15 mouse cellular contexts compared by ENCODE assay signal in the genomic region with DNA sequence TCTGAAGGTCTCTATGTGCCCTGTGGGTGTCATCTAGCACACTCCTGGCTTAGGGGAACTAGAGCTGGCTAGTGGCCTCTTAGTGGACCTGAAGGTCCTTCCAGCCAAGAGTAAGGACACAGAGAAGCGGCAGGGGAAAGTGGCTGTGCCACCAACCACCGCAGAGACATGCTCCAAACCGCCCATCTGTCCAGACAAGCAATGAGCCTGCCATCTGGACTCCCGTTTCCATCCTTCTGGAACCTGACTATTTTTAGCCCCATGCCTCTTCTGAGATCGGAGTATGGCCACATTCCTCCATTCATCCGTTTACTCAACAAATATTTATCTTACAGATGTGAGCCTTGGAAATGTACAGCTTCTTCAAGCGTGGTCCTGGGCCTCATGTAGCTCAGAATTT.
DNase-seq lines count a peak whose midpoint lies in the region; ATAC-seq lines count a peak whose summit lies in the region.
"Had no signal": no experiment of that assay in that cellular context is flagged by ENCODE, and none has a peak within 500 bp of the region (broad histone marks: within the 10 kb centered on the region; RNA-seq: fewer than 3 reads in every experiment).

No protein-coding gene starts in this region.

- no peak overlapping the region for H3K4me2 ChIP-seq in hindbrain, embryonic 13.5 days
- no peak overlapping the region for H3K4me2 ChIP-seq in hindbrain, embryonic 12.5 days (replicated peaks)
- H3K4me2 ChIP-seq in kidney, embryonic 14.5 days (replicated peaks; ENCODE audit: low read depth, low read length), result no peak overlapping the region
- H3K4me2 ChIP-seq: embryonic facial prominence, embryonic 13.5 days; forebrain, embryonic 15.5 days; liver, embryonic 13.5 days had no signal

- H3K4me1 ChIP-seq in hindbrain, embryonic 13.5 days (replicated peaks), result peaks cover 42% of the 10 kb centered on the region
- H3K4me1 ChIP-seq in hindbrain, embryonic 12.5 days, result peaks cover 12% of the 10 kb centered on the region
- no peaks in the 10 kb centered on the region for H3K4me1 ChIP-seq in kidney, embryonic 14.5 days (ENCODE audit: control insufficient read depth, insufficient read depth, low read length)
- H3K4me1 ChIP-seq: liver, embryonic 13.5 days had no signal

- peaks cover 24% of the 10 kb centered on the region for H3K36me3 ChIP-seq in hindbrain, embryonic 13.5 days
- H3K36me3 ChIP-seq in hindbrain, embryonic 12.5 days, result 0 out of 2 replicates have a peak, but pooled peaks cover 3% of the 10 kb centered on the region
- H3K36me3 ChIP-seq in kidney, embryonic 14.5 days (ENCODE audit: control insufficient read depth, insufficient read depth, low read length), result no peaks in the 10 kb centered on the region
- H3K36me3 ChIP-seq: embryonic facial prominence, embryonic 13.5 days; liver, embryonic 13.5 days had no signal

- H3K27ac ChIP-seq in hindbrain, embryonic 13.5 days, result 0 out of 2 replicates have a peak overlapping the region, but pooled peaks have one; percentile 8
- no peak overlapping the region for H3K27ac ChIP-seq in hindbrain, embryonic 12.5 days
- no peak overlapping the region for H3K27ac ChIP-seq in kidney, embryonic 14.5 days (ENCODE audit: low read depth, low read length)
- H3K27ac ChIP-seq: embryonic facial prominence, embryonic 13.5 days; forebrain, embryonic 15.5 days; liver, embryonic 13.5 days; macrophage had no signal

- H3K27me3 ChIP-seq in hindbrain, embryonic 13.5 days, result no peaks in the 10 kb centered on the region
- H3K27me3 ChIP-seq in hindbrain, embryonic 12.5 days, result no peaks in the 10 kb centered on the region
- H3K27me3 ChIP-seq in kidney, embryonic 14.5 days (ENCODE audit: control insufficient read depth, insufficient read depth, low read length), result no peaks in the 10 kb centered on the region
- H3K27me3 ChIP-seq: forebrain, embryonic 15.5 days; liver, embryonic 13.5 days had no signal

- no peak overlapping the region for H3K4me3 ChIP-seq in hindbrain, embryonic 13.5 days
- no peak overlapping the region for H3K4me3 ChIP-seq in hindbrain, embryonic 12.5 days
- H3K4me3 ChIP-seq in kidney, embryonic 14.5 days (ENCODE audit: low read length), result no peak overlapping the region
- H3K4me3 ChIP-seq: embryonic facial prominence, embryonic 13.5 days; forebrain, embryonic 15.5 days; liver, embryonic 13.5 days had no signal

- DNase-seq in cerebellum, postnatal 14 days, result peak; percentile 82 to 89
- peak; percentile 50 for DNase-seq in left cerebral cortex, adult 11 months (ENCODE audit: low spot score)
- DNase-seq in right cerebral cortex, postnatal 25 days, result peak; percentile 46
- no peak for DNase-seq in spleen, adult 12 weeks (ENCODE audit: low spot score)
- DNase-seq in kidney, postnatal 14 days, result no peak
- DNase-seq: heart, adult 11 months; heart, postnatal 10 days; kidney, adult 2 months; liver, embryonic 13.5 days had no signal

- no peak for ATAC-seq in hindbrain, embryonic 13.5 days (ENCODE audit: low FRiP score)
- ATAC-seq in hindbrain, embryonic 12.5 days (ENCODE audit: low FRiP score), result no peak
- no peak for ATAC-seq in kidney, embryonic 14.5 days (ENCODE audit: low FRiP score, low TSS enrichment)
- ATAC-seq: forebrain, embryonic 15.5 days had no signal

- WGBS in hindbrain, embryonic 13.5 days, result 68% methylated on average over 7 of the region's 7 CpGs
- WGBS in hindbrain, embryonic 12.5 days, result 65% methylated on average over 7 of the region's 7 CpGs
- 50% methylated on average over 7 of the region's 7 CpGs for WGBS in kidney, embryonic 14.5 days

- H3K9me3 ChIP-seq in hindbrain, embryonic 13.5 days, result no peaks in the 10 kb centered on the region
- H3K9me3 ChIP-seq in hindbrain, embryonic 12.5 days (replicated peaks), result no peaks in the 10 kb centered on the region
- no peaks in the 10 kb centered on the region for H3K9me3 ChIP-seq in kidney, embryonic 14.5 days (ENCODE audit: control insufficient read depth, low read length)
- H3K9me3 ChIP-seq: embryonic facial prominence, embryonic 13.5 days; forebrain, embryonic 15.5 days had no signal

- no peak overlapping the region for H3K9ac ChIP-seq in hindbrain, embryonic 13.5 days
- H3K9ac ChIP-seq in hindbrain, embryonic 12.5 days, result no peak overlapping the region
- no peak overlapping the region for H3K9ac ChIP-seq in kidney, embryonic 14.5 days (ENCODE audit: low read depth, low read length)
- H3K9ac ChIP-seq: embryonic facial prominence, embryonic 13.5 days; forebrain, embryonic 15.5 days; liver, embryonic 13.5 days had no signal

Comparison
In these comparisons a context has a peak if more than half of its experiments do, and no peak if none do; other contexts are left out.
1. DNase-seq: peak in cerebellum, postnatal 14 days (2 of 2), left cerebral cortex, adult 11 months (single experiment) and right cerebral cortex, postnatal 25 days (single experiment); none in spleen, adult 12 weeks (single experiment) and kidney, postnatal 14 days (single experiment).